Mouse (Mus musculus): ENCODE measurements around the gene Gm17535. TPM values are rescaled to one million over a fixed set of nuclear protein-coding genes. Genes with fewer than 3 reads are reported as not detected.
A peak's percentile ranks its signal among the peaks of the same experiment; 100 is the strongest.
"Not testable (repeated sequence)": the region's sequence is repeated elsewhere in the genome, so short reads cannot be mapped to it uniquely, and the experiment has no call there.

The Gm17535 gene
- total RNA-seq, 2 experiments from 2014 or later = not detected

DNA sequence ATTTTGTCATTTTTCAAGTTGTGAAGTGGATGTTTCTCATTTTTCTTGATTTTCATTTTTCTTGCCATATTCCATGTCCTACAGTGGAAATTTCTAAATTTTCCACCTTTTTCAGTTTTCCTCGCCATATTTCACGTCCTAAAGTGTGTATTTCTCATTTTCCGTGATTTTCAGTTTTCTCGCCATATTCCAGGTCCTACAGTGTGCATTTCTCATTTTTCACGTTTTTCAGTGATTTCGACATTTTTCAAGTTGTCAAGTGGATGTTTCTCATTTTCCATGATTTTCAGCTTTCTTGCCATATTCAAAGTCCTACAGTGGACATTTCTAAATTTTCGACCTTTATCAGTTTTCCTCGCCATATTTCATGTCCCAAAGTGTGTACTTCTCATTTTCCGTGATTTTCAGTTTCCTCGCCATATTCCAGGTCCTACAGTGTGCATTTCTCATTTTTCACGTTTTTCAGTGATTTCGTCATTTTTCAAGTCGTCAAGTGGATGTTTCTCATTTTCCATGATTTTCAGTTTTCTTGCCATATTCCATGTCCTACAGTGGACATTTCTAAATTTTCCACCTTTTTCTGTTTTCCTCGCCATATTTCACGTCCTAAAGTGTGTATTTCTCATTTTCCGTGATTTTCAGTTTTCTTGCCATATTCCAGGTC is 10.3 kb upstream of the Gm17535 start:
- DNase-seq = peak; percentile 16 to 92

DNA sequence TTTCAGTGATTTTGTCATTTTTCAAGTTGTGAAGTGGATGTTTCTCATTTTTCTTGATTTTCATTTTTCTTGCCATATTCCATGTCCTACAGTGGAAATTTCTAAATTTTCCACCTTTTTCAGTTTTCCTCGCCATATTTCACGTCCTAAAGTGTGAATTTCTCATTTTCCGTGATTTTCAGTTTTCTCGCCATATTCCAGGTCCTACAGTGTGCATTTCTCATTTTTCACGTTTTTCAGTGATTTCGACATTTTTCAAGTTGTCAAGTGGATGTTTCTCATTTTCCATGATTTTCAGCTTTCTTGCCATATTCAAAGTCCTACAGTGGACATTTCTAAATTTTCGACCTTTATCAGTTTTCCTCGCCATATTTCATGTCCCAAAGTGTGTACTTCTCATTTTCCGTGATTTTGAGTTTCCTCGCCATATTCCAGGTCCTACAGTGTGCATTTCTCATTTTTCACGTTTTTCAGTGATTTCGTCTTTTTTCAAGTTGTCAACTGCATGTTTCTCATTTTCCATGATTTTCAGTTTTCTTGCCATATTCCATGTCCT is 9.4 kb upstream of the Gm17535 start, which contains the start of gene Gm10717:
Gm10717 (plus strand) TSS at position 506 of the 556 bp plus-strand sequence.
- DNase-seq = peak; percentile 40 to 71
- intact Hi-C loops (cut with DNase I) = not testable (repeated sequence)

More for the DNA sequence above, 10.3 kb upstream of the Gm17535 start:
- intact Hi-C loops (cut with DNase I) = not testable (repeated sequence)

- DNase-seq = peak; percentile 26 to 81
- intact Hi-C loops (cut with DNase I) = not testable (repeated sequence)
Measured at GRCm38 (mm10) chr9:3025653-3026052, 8.7 kb upstream of the Gm17535 start.

- DNase-seq; intact Hi-C loops (cut with DNase I): not testable (repeated sequence)
Measured at GRCm38 (mm10) chr9:3026136-3026535, 8.3 kb upstream of the Gm17535 start.

DNA sequence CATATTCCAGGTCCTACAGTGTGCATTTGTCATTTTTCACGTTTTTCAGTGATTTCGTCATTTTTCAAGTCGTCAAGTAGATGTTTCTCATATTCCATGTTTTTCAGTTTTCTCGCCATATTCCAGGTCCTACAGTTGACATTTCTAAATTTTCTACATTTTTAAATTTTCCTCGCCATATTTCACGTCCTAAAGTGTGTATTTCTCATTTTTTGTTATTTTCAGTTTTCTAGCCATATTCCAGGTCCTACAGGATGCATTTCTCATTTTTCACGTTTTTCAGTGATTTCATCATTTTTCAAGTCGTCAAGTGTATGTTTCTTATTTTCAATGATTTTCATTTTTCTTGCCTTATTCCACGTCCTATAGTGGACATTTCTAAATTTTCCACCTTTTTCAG is 7.7 kb upstream of the Gm17535 start:
- DNase-seq; intact Hi-C loops (cut with DNase I): not testable (repeated sequence)

DNA sequence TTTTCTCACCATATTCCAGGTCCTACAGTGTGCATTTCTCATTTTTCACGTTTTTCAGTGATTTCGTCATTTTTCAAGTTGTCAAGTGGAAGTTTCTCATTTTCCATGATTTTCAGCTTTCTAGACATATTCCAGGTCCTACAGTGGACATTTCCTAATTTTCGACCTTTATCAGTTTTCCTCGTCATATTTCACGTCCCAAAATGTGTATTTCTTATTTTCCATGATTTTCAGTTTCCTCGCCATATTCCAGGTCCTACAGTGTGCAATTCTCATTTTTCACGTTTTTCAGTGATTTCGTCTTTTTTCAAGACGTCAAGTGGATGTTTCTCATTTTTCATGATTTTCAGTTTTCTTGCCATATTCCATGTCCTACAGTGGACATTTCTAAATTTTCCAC is 7.2 kb upstream of the Gm17535 start:
- DNase-seq; intact Hi-C loops (cut with DNase I): not testable (repeated sequence)

GRCm38 (mm10) chr9:3029276-3030000 is 5.0 kb upstream of the Gm17535 start:
- intact Hi-C loops (cut with DNase I) = not testable (repeated sequence)
- DNase-seq = peak; percentile 7 to 63

- intact Hi-C loops (cut with DNase I); DNase-seq: not testable (repeated sequence)
Measured at GRCm38 (mm10) chr9:3030677-3031318, 3.6 kb upstream of the Gm17535 start.

- intact Hi-C loops (cut with DNase I); DNase-seq: not testable (repeated sequence)
Measured at GRCm38 (mm10) chr9:3036577-3036976, 2.2 kb downstream of the Gm17535 start, which contains the start of gene Gm10715. Gene Gm10715, plus strand, starts transcription at chr9:3036877.

GRCm38 (mm10) chr9:3038161-3038560 is 3.8 kb downstream of the Gm17535 start:
- DNase-seq; intact Hi-C loops (cut with DNase I): not testable (repeated sequence)

Small RNA genes lying within 50 kb of the gene (microRNA-seq; reads per million reads assigned to microRNA genes)
- 0 reads per million in 2 experiments for gene Mir101c

Other genes starting within 250 kb of the Gm17535 start
- not detected for gene Gm10722, start 33.7 kb upstream of the Gm17535 start, total RNA-seq (2021)
- not detected for gene Gm11168, start 31.3 kb upstream of the Gm17535 start, total RNA-seq (2021)
- not detected for gene Gm10721, start 21.5 kb upstream of the Gm17535 start, total RNA-seq (2021)
- gene Gm10720, start 18.9 kb upstream of the Gm17535 start, total RNA-seq (2021) = not detected
- under 1 TPM in 1 of 2 experiments, not detected in 1; 0.54 TPM for gene Gm10719, start 17.2 kb upstream of the Gm17535 start, total RNA-seq (2021)
- not detected for gene Gm10718, start 11.1 kb upstream of the Gm17535 start, total RNA-seq (2021)
- not detected for gene Gm10717, start 9.2 kb upstream of the Gm17535 start, total RNA-seq (2021)
- not detected for gene Gm10715, start 2.3 kb downstream of the Gm17535 start, total RNA-seq (2021)